Mouse (Mus musculus): ENCODE measurements around the gene Cdh12.

Cdh12 gene

DNA sequence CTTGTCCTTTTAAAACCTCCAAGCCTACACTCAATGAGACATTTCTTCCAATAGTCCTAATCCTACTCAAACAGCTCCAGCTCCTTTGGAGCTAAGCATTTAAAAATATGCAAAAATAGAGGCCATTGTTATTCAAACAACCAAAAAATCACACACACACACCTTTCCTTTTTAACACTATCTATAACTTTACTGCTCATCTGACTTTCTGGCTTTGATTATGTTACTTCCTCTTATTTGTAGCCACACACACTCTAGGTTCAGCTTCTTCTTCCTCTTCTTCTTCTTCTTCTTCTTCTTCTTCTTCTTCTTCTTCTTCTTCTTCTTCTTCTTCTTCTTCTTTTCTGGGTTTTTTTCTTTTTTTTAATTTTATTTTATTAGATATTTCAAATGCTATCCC is 323.2 kb downstream of the Cdh12 start:
- no peak for DNase-seq

DNA sequence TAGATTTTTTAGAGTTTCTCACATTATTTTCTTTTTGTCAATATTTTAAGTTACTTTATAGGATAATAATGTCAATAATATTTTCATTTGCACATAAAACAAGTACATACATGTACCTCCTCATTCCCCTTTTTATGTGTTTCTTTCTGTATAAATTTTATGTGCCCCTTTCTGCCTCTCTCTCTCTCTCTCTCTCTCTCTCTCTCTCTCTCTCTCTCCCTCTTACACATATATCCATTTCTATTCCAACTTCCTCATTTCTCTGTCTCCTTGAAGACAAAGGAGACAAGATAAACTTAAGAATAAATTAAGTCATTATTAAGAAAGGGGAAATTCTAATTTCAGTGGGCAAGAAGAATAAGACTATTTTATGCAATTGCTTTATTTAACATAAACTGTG is 324.4 kb downstream of the Cdh12 start:
- no peak for DNase-seq

DNA sequence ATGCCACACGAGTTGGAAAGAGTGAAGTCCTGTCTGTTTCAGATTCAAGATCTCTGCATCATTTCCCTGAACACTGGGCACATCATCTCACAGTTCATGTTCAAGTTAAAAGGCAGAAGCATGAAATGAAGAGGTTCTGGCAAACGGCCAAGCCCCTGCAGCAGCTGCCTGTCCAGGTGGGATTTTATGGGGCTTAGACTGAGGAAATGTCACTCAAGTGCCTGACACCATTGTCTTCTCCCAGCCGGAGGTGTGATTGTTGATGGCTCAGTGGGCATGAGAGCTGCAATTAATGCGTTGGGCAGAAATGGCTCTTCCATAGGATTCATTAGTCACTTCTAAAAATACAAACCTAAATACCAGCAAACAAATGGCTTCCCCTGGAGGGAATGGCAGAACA is 347.9 kb downstream of the Cdh12 start:
- DNase-seq = no peak

DNA sequence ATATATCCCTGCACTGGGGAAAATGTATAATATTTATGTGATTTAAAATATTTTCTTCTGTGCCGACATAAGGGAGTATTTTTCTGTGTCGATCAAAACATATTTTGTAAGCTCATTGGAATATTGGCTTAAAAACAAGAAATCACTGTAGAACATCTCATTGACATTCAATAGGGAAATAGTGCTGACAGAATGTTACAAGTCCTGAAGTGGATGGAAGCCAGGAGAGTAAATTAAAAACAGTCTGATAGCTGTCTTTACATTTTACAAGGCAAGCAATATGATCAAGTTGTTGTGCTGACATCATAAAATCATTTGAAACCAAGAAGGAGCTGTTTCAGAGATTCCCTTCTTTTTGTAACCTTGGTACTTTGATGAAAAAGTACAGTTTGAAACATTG is 349.5 kb downstream of the Cdh12 start:
- no peak for DNase-seq

DNA sequence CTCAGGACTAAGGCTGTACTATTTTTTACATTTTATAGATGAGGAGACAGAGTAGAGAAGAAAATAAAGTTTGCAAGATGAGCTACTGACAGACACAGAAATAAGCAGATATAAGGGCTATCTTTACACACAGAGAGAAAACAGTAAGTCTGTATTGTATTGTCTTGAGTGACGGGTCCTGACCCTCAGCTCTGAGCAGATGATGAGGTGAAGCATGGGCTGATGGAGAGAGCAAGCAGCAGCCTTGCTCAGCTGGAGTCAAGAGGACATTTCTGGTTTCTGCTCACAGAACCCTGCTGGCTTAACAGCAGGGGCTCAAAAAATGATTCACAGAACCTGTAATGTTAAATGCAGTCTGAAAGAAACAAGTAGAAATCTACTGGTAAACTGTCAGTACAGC is 386.8 kb downstream of the Cdh12 start:
- no peak for DNase-seq

DNA sequence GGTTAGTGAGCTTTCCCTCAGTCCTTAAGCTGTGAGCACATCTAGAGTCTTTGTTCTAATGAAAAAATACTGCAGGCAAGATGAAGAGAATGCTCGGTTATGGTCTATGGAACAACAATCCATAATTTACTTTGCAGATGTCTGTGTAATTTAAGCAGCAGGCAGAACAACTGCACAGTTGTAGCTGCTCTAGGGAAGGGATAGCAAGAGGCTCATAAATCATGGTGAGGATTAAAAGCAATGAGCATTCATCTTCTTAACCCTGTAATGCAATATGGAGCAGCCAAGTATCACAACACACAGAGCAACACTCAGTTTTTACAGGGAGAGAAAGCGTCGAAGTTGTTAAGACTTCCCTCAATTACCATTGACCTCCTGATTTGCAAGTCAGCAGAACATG is 387.9 kb downstream of the Cdh12 start:
- no peak for DNase-seq

DNA sequence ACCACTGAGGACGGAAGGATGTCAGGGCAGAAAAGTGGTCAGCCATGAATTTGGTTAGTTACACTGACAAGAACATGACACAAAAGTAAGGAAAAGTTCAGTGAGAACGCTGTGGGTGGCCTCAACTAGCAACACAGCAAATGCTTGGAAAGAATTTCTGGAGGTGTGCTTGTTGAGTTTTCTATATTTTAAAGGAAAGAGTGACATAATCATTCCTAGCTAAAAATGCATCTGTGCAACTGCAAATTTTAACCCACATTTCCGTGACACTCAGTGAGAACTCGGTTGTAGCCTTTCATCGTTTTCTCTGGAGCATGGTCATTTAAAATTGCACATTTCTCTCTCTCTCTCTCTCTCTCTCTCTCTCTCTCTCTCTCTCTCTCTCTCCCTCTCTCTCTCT is 392.4 kb downstream of the Cdh12 start:
- no peak for DNase-seq

DNA sequence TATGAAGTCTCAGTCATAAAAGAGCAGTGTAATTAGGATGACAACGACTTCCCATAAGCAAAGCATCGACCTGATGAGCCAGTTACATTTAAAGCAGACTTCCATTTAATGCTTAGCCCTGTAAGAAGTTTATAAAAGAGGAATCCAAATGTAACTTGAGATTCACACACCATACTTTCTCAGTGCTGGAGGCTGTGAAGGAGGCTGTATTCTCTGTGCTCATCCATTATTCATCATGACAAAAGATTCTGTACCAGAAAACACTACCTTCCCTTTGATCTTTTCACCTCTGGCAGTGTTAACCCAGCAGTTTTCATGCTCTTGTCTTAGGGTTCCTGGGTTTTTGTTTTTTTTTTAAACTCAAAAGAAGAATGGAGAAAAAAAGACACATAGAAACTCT is 414.0 kb downstream of the Cdh12 start:
- no peak for DNase-seq

DNA sequence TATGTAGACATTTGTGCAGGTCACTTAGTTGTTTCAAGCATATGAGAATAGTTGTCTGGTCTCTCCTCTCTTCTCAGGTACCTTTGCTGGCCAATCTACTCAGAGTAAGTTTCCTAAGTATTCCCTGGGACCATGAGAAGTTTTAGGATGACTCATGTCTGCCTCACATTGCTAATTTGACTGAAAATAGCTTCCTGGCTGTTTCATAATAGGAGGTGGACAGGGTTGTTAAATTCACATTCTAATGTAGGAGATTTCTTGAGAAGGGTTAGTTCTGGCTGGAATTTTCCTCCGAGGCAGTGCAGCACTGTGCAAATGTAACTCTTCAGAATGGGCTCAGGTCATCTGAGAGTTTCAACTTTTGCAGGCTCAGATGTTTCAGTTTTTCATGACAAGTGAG is 423.5 kb downstream of the Cdh12 start:
- DNase-seq = no peak

DNA sequence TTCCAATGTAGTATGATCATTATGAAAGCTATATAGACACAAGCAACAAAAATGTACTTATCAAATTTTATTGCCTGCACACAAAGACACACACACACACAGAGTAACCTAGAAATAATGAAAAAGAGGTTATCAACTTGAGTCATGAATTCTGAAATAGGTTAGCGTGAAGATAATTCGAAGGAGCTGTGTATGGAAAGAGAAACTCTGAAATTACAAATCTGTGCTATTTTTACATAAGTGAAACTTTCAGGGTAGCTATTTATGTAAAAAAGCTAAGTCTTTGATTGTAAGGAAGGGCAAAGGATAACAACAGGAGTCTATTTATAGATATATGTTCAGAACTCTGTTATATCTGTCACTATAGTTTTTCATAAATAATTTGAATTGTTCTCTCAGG is 427.9 kb downstream of the Cdh12 start:
- DNase-seq = no peak

DNA sequence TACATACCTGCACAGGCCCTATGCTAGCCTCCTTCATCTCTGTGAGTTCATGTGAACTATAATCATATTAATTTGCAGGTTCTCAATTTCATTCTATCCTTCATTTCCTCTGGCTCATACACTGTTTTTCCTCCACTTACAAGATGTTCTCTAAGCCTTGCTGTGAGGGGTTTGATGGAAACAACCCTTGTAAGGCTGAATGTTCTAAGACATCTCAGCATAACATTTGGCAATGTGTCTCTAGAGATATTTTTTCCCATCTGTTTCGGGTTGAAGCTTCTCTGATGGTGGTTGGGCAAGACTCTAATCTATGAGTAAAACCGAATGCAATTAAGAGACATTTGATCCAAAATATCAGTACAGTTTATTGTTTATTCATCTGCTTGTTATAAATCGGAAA is 444.4 kb downstream of the Cdh12 start:
- no peak for DNase-seq

DNA sequence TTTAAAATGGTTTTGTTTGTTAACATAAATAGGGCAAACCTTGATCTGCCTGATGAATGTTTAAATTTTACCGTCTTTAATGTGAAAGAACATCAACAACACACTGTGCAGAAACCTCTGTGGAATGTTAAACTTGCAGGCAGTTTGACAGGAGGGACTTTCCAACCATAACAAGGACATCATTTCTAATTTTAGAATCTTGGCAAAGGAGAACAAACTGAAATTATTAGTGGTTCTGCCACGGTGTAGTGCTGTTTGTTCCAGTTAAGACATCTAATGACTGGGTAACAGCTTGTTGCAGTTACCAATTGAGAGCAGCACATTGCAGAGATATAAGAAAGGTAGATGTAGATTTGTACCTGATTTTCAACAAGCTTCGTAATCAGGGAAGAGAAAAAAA is 453.5 kb downstream of the Cdh12 start:
- no peak for DNase-seq

DNA sequence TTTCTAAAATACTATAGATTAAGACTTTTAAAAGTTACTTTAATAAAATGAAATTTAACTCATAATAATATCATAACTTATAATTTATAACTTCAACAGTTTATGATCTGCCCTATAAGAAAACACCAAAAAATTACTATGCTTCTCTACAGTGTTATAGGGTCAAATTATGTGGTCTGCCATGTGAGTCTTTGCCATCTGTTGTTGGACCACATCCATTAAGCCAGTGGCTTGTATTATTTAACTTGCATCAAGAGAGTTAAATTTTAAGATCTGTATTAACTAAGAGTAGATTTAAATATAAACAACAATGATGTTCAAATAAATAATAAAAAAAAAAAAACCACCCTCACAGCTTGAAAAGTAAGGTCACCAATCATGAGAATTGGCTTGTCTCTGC is 479.2 kb downstream of the Cdh12 start:
- no peak for DNase-seq

DNA sequence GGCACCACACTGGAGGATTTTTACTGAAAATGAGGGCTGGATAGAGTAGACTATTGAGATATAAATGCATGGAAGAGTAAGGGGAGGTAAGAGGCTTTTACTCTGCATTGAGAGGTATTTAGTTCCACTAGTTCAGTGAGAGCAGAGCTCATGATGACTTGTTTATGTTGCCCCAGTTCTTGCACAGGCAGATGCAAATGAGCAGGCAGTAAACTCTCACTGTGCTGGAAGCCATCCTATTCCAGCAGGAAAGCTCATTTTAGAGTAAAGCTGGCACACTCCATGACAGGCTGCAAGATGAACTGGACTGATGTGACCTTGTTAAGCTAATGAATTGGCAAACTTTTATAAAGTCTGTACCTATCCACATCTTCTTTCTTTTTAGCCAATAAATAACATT is 494.9 kb downstream of the Cdh12 start:
- DNase-seq = no peak

DNA sequence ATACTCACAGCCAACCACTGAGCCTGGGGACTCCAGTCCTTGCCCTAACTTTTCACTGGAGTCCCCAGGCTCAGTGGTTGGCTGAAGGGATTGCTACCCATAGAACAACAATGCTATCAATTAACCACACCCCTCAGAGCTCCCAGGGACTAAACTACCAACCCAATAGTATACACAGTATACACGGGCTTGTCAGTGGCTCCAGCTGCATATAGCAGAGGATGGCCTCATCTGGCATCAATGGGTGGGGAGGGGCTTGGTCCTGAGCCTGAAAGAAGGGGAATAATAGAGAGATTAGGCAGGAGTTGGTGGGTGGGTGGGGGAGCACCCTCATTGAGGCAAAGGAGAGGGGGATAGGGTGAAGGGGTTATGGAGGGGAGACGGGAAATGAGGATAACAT is 518.4 kb downstream of the Cdh12 start:
- no peak for DNase-seq

DNA sequence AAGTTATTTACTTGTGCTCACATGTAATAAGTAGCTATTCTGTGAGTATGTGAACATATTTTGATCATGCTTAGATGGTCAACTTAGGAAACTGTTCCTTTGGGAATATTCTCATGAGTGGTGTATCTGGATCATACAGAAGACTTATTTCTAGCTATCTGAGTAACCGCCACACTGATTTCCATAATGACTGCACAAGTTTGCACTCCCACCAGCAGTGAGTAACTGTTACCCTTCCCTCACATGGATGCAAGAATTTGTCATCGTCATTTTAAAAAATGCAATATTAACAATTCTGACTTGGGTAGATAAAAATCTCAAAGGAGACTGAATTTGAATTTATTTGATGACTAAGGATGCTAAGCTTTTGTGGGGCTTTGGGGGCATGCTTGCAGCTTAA is 522.0 kb downstream of the Cdh12 start:
- no peak for DNase-seq

DNA sequence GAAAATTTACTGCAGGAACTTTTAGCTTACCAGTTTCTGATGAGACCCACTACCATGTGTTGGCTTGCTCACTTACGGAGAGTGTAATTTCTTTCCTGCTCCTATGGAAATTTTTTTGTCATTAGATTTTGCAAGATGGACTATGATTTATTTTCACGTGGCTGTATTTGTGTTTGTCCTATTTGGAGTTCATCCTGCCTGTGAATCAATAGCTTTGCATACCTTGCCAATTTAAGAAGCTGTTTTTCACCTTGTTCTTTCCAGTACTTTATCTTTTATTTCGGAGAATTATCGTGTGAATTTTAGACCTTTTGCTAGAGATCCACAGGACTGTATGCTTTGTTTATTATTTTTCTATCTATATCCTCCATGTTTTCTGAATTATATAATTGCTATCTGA is 551.5 kb downstream of the Cdh12 start:
- no peak for DNase-seq

DNA sequence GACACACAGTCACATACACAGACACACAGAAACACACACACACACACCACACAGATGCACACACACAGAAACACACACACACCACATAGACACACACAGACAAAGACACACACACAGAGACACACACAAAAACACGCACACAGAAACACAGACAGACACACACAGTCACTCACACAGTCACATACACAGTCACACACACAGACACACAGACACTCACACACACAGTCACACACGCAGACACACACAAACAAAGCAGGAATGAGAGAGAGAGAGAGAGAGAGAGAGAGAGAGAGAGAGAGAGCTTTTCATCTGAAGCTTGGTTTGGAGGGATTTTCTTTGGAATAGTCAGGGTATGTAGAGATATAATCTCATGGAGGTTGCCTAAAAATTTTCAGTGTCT is 558.9 kb downstream of the Cdh12 start:
- DNase-seq = no peak

DNA sequence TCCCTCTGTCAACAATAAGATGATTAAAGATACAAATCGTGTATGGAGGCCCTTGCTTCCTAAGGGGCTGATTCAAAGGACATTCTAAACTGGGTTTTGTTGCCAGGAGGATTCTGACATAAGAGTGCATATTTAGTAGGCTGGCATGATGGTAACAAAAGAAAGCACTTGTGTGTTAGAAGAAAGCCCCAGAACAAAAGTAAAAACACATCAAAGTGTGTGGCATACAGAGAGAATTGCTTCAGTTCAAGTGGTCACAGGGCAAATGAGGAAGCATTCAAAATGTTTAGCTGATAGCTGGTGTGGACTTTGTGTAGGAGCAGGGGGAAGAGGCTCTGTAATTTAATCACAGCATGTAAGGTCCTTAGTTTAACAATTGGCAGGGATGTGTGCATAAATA is 559.4 kb downstream of the Cdh12 start:
- no peak for DNase-seq

DNA sequence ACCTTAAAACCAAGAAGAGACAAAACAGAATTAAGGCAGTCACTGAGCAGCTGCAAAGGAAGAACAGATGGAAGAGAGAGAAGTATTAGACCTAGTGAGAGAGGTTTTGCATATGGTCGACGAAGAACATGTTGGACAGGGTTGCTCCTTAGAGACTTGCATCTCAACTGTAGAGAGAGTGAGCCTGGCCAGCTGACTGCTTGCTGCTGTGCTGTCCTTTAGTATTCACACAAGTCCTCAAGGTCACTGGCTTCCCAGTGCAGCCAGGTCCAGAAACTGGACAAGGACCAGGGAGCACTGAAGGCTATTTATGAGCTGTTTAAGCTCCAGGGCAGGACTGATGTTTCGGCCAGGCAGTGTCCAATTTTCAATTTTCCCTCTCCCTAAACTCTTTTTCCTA is 559.9 kb downstream of the Cdh12 start:
- no peak for DNase-seq

DNA sequence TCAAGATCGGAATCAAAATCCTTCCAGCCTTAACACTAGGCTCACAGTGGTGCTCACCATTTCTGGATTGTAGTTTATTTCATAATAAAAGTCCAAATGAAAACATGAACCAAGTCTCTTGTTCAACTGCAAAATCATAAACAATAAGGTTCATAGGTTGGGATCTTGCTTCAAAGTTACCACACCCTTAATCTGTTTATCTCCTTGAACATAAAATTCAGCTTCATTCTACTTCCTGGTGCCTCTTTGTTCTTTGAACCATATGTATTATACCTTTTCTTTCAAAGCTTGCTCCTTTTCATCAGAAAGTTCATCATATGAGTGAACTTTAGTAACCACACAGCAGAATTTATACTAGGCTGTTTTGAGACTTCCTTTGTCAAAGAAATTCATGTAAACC is 614.6 kb downstream of the Cdh12 start:
- no peak for DNase-seq

DNA sequence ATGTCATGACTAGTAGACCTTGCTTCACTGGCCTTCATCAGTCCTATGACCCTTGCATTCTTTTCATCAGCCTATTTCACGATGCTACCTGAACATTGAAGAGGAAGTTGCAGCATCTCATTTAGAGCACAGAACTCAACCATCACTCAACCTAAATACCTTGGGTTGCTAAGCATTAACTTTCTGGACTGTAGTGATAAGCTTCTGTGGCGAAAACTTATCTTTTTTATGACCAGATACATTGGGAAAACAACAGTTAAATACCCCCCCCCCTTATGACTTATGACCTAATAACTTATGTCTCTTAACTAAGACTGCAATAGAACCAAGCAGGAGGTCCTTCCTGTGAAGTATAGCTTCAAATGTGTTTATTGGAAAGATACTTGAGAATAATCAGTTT is 620.2 kb downstream of the Cdh12 start:
- no peak for DNase-seq

DNA sequence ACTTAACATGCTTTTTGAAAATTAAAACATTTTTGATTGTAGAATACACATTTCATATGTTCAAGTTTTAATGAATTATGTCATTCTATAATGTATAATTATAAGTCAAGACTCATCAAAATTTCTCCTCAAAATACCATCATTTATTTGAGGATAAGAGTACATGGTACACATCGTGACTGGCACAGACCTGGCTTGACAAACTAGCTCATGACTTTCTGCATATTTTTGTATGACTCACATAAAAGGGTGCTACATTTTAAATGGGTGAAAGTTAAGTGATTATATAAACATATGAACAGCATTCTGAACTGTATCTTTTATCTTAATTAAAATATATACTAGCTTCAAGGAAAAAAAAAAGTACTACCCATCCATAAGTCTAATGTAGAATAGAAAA is 643.8 kb downstream of the Cdh12 start:
- no peak for DNase-seq

DNA sequence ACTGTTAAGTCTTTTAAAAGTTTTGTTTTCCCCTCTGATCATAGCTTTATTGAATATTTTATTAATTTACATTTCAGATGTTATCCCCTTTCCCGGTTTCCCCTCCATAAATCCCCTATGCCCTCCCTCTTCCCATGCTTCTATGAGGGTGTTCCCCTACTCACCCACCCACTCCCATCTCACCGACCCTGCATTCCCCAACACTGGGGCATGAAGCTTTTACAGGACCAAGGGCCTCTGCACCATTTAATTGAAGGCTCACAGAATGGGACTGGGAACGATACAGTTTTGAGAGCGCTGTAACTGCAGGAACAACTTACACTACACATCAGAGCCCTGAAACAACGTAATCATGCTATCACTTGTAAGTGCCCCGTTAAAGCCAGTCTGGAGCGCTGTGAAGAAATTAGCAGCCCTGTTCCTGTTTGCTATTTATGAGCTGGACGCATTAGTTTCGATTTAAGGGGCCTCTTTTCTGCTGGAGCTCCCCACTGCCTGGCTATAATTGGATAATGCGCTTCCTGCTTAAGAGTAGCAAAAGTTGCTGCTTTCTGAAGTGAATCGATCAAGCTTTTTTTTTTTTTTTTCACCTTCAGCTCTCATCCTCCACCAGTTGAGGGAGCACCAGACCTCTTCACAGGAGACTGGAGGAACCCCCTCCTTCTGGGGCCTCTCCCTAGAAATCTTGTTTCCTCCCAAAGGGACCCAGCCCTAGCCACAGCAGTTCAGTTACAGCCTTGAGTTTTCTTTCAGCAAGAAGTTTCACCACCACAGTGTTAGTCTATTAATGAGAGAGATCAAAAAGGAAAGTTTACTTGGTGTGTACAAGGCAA is 660.2 kb downstream of the Cdh12 start:
- no peak for DNase-seq

DNA sequence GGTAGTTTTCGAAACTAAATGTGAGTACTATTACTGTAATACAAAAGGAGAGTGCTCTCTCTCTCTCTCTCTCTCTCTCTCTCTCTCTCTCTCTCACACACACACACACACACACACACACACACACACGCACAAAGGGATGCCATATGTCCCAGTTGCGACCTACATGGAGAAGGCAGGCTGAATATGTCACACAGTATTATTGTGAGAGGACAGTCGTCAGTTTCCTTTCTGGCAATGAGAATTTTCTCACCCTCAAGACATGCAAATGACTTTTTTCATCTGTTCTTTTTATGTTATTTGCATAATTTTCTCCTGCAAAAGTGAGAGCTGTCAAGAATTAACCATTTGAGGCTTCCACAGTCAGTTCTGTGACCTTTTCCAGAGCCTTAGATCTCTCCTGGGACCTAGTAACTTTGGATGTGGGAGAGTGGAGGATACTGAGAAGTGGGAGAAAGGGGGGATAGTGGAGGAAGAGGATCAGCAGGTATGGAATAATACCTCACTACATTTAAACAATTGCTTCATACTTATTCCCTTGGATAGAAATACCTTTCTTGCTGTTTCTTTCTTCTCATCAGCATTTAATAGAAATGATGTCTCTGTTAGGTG is 660.9 kb downstream of the Cdh12 start:
- DNase-seq = no peak

All from kidney, adult 9 months (tissue).